Mouse (Mus musculus): ENCODE results near the gene Rp9.
"Not testable (repeated sequence)": the region's sequence is repeated elsewhere in the genome, so short reads cannot be mapped to it uniquely, and the experiment has no call there.

GRCm38 (mm10) chr9:22407633-22408032 is 61.9 kb downstream of the Rp9 start:
- TF ChIP-seq POLR2A (IDR thresholded peaks at IDR 0.05; ENCODE audit: borderline replicate concordance, insufficient read depth, low read length); CTCF (IDR thresholded peaks at IDR 0.05; ENCODE audit: borderline replicate concordance, insufficient read depth, low read depth, low read length): not testable (repeated sequence)

All from cerebellum, adult 2 months (tissue).